Mouse (Mus musculus) stomach, postnatal 0 days (tissue): ENCODE results near the gene Zfyve19.

ENCODE experiments used
- CTCF ChIP-seq: IDR thresholded peaks from 2 replicates; pipeline ENCODE4 v1.5.1; 2016; ENCODE audit warnings: antibody characterized with exemption, low read depth, mild to moderate bottlenecking, moderate library complexity
- EP300 ChIP-seq: optimal IDR thresholded peaks from 2 replicates; pipeline ENCODE3; 2016; ENCODE audit warnings: antibody characterized with exemption

DNA sequence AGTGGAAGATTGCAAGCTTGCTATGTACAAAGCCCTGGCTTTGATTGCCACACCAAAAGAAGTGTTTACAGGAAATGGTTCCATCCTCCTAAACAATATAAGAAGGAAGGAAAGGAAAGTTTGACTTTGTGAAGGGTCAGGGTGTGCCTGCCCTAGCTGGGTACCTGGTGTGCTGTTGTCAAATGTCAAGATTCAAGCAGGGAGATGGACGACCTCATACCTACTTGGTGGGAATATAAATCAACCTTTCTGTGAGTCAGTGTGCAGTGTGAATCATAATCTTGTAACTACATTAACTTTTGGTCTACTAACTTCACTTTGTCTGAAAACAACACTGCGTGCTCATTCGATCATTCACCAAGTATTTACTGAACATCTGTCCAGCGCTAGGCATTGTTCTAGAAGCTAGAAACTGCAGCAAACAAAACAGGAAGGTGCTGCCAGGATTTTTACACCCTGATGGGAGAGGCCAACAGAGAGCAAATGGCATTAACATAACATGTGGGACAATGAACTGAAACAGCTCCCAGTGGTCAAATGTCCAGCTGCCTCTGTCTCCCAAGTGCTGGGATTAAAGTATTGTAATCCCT is 4.5 kb upstream of the Zfyve19 start:
- TF ChIP-seq EP300 (no peak), CTCF (no peak)
